Mouse (Mus musculus): ENCODE results near the gene Wdr25.

GRCm38 (mm10) chr12:109037026-109037425, 143.6 kb downstream of the Wdr25 start:
- TF ChIP-seq CHD2 (IDR thresholded peaks at IDR 0.05; ENCODE audit: low read depth, low read length) (no peak), ZC3H11A (IDR thresholded peaks at IDR 0.05; ENCODE audit: borderline replicate concordance, low read depth, low read length) (no peak), ZNF384 (IDR thresholded peaks at IDR 0.05; ENCODE audit: low read depth, low read length) (no peak), HCFC1 (IDR thresholded peaks at IDR 0.05; ENCODE audit: borderline replicate concordance, insufficient read depth, low read length) (no peak), MAFK (IDR thresholded peaks at IDR 0.05; ENCODE audit: insufficient read depth, low read depth, low read length) (no peak)
